Mouse (Mus musculus) C2C12 (cell line): ENCODE data around the gene H2afy. TPM values are rescaled to one million over a fixed set of nuclear protein-coding genes. Genes with fewer than 3 reads are reported as not detected.

Experiments
- H3K27me3 ChIP-seq: one replicate; pipeline ENCODE4 v1.6.1; 2011; ENCODE audit not compliant: control insufficient read depth, insufficient read depth, insufficient read length
- H3K36me3 ChIP-seq: one replicate; pipeline ENCODE4 v1.6.1; 2011; ENCODE audit not compliant: control insufficient read depth, insufficient read depth
- H3K4me3 ChIP-seq: one replicate; pipeline ENCODE4 v1.5.1; 2011; ENCODE audit warnings: mild to moderate bottlenecking, control low read depth; ENCODE audit not compliant: poor library complexity, insufficient read depth, severe bottlenecking
- H3K79me2 ChIP-seq: one replicate; pipeline ENCODE4 v1.6.1; 2011; ENCODE audit not compliant: control insufficient read depth, insufficient read depth
- H3K79me3 ChIP-seq: one replicate; pipeline ENCODE4 v1.6.1; 2011; ENCODE audit warnings: low read depth, control low read depth
- H3ac ChIP-seq: one replicate; pipeline ENCODE3; 2011; ENCODE audit warnings: low read depth; ENCODE audit not compliant: control insufficient read depth, insufficient read length
- CEBPB ChIP-seq: IDR thresholded peaks from one replicate; pipeline ENCODE4 v1.6.1; 2011; ENCODE audit warnings: low read depth, mild to moderate bottlenecking, control low read depth, moderate library complexity
- CTCF ChIP-seq: IDR thresholded peaks from one replicate; pipeline ENCODE4 v1.5.1; 2011; ENCODE audit not compliant: control insufficient read depth, insufficient read depth, insufficient read length
- FOSL1 ChIP-seq: IDR thresholded peaks from one replicate; pipeline ENCODE4 v1.8.0; 2011; ENCODE audit warnings: mild to moderate bottlenecking, low read length; ENCODE audit not compliant: poor library complexity, insufficient read depth, severe bottlenecking
- MAX ChIP-seq: IDR thresholded peaks from one replicate; pipeline ENCODE4 v1.6.1; 2011; ENCODE audit warnings: mild to moderate bottlenecking, control low read depth
- MYOD1 ChIP-seq: IDR thresholded peaks from one replicate; pipeline ENCODE4 v1.6.1; 2011; ENCODE audit warnings: low read depth; ENCODE audit not compliant: control insufficient read depth, insufficient read length
- MYOG ChIP-seq: IDR thresholded peaks from one replicate; pipeline ENCODE4 v1.6.1; 2011; ENCODE audit not compliant: control insufficient read depth, insufficient read length; ENCODE audit errors: extremely low read depth
- USF1 ChIP-seq: IDR thresholded peaks from one replicate; pipeline ENCODE4 v1.6.1; 2011; ENCODE audit warnings: low read depth, mild to moderate bottlenecking, control low read depth, moderate library complexity
- polyA plus RNA-seq: library from polyadenylated mRNA; unstranded; fragments of >200 nt; fragmentation: generic; extraction: Trizol; gene quantifications from one replicate; pipeline ENCODE4 v1.2.1, GENCODE M21; 2012; ENCODE audit warnings: missing spikeins

The H2afy gene
- polyA plus RNA-seq, 1 experiment: 94.5 TPM

DNA sequence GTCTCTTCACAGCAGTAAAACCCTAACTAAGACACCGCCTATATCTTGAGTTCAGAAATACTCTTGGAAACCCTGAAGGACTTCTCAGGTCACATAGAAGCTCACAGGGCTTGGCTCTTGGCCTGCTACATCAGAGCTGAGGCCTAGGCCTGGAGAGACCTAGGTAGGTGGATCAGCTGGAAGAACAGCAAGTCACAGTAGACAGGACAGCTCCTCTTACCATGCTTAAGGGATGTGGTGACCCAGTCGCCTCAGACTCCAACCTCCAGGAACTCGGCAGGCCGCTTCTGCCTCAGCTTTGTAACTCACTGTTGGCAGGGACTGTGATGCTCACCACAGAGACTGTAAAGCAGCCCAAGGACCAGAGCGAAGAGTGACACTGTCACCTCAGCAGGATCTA is 13.1 kb downstream of the H2afy start:
- peaks cover 20% of the 10 kb centered on the region for H3K79me3 ChIP-seq
- peaks cover 62% of the 10 kb centered on the region for H3K79me2 ChIP-seq
- H3K27me3 ChIP-seq: no peaks in the 10 kb centered on the region
- TF ChIP-seq CTCF (no peak), FOSL1 (no peak)
- H3K36me3 ChIP-seq: peaks cover 52% of the 10 kb centered on the region
- H3K4me3 ChIP-seq: no peak overlapping the region
- H3ac ChIP-seq: no peak overlapping the region

DNA sequence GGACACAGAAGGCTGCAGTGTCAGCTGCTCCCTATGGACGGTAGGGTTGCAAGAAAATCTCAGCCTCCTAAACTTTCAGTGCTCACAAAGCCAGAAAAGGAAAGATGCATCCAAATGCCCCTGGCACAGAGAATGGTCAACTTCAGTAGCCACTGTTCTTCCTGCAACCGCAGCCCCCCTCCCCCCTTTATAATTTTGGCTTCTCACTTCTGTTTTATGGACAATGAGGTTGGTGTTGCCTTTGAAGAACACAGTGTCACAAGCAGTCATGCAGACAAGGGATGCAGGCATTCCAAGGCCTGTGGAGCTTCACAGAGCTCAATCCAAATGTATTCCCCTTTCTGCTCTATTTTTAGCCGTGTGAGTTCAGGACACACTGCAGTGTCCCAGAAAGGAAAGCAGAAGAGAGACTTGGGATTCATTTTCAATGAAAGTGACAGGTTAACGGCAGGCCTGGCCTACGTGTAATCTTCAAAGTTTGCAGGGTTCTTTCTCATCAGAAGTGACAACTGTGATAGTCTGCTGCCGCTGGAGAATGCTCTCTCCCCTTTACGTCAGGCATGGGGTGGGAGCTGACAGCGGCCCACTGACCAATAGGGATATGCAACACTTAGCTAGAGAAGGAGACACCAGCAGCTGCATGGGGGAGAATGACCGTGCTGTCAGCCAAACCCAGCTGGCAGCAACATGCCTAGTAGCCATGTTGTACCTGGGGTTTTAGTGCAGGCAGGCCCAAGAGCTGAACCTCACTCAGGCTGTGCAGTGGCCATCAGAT is 18.0 kb downstream of the H2afy start:
- Histone ChIP-seq H3K4me3 (no peak overlapping the region), H3K79me2 (peaks cover 75% of the 10 kb centered on the region), H3ac (no peak overlapping the region), H3K36me3 (peaks cover 45% of the 10 kb centered on the region), H3K79me3 (peaks cover 22% of the 10 kb centered on the region), H3K27me3 (no peaks in the 10 kb centered on the region)
- TF ChIP-seq FOSL1: no peak
- TF ChIP-seq MYOD1: no peak
- no peak for TF ChIP-seq CTCF
- no peak for TF ChIP-seq CEBPB
- no peak for TF ChIP-seq USF1
- TF ChIP-seq MAX: no peak
- TF ChIP-seq MYOG: no peak

DNA sequence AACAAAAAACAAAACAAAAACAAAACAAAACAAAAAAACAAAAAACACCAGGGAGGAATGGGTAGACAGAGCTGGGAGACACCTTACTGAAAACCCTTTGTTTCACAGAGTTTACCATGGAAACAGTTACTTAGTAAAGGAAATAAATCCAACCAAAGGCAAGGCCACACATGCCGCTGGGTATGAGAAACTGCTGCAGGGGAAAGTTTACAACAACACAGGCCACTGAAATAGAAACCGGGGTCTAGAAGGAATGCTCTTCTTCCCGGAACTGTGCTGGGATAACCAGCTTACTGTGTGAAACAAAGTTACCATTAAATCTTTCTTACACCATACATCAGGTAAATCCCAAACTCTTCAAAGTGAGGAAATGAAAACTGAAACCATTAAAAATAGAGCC is 20.3 kb downstream of the H2afy start:
- no peaks in the 10 kb centered on the region for H3K27me3 ChIP-seq
- H3K79me3 ChIP-seq: peaks cover 20% of the 10 kb centered on the region
- peaks cover 96% of the 10 kb centered on the region for H3K79me2 ChIP-seq
- no peak overlapping the region for H3K4me3 ChIP-seq
- TF ChIP-seq USF1 (no peak), FOSL1 (no peak), CEBPB (no peak), MYOD1 (no peak), MYOG (no peak), CTCF (no peak), MAX (no peak)
- no peak overlapping the region for H3ac ChIP-seq
- H3K36me3 ChIP-seq: peaks cover 35% of the 10 kb centered on the region

DNA sequence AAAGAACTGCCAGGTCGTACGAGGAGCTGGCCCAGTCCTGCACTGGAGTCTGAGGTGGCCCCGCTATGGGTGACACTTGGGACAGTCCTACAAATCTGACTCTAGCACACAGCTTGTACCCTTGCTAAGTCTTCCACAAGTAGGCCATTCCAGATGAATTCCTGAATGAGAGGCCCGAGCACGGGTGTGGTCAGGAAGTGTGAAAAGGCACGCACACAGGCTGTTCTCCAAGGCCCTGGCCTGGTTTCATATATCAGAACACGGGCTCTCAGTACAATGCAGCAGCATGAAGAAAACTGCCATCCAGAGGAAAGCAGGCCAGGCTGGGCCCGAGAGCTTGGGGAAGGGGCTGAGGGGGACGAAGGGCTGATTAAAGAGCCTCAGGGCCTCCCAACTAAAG is 20.8 kb downstream of the H2afy start:
- Histone ChIP-seq H3K4me3 (no peak overlapping the region), H3K36me3 (peaks cover 37% of the 10 kb centered on the region)

DNA sequence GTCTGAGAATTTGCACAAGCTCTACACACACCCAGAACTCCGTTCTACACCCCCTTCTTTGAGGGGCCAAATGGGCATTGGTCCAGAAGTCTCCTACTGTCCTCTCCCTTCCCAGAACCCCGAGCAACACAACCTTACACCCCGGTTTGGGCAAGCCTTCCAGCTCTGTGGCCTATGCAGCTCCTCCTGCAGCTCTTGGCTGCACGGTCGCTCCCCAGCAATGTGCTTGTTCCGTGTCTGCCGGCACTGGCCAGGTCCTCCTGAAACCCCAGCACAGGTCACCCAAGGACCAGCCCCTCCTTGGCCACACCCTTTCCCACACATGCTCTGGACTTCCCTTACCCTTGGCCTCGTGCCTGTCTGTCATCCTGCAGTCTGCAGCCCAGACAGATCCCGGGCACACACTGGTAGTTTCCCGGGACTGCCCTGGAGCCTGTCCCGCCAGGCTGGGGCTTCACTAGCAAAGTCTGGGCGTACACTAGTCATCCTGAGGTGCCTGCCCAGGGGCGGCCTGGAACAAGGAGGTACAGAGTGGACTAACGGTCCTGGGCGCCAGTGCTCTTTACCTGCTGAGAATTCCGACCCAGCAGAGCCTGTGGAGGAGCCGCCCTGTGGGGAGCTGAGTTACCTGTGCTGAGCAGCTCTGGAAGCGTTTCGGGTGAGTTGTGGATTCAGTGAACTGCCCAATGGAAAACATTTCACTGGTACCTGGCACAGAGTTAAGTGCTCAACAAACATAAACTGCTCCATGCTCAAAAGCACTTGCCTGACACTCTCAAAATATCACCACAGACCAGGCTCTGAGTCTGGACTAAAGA is 22.5 kb downstream of the H2afy start:
- Histone ChIP-seq H3K4me3 (no peak overlapping the region), H3K36me3 (peaks cover 33% of the 10 kb centered on the region), H3K79me3 (peaks cover 20% of the 10 kb centered on the region), H3ac (no peak overlapping the region), H3K79me2 (peaks cover 95% of the 10 kb centered on the region), H3K27me3 (no peaks in the 10 kb centered on the region)
- TF ChIP-seq CEBPB (no peak), MYOG (no peak), MAX (no peak), CTCF (no peak), FOSL1 (no peak), MYOD1 (no peak), USF1 (no peak)

More for the DNA sequence above, 20.8 kb downstream of the H2afy start:
- no peak overlapping the region for H3ac ChIP-seq
- H3K27me3 ChIP-seq: no peaks in the 10 kb centered on the region
- H3K79me3 ChIP-seq: peaks cover 22% of the 10 kb centered on the region
- peaks cover 98% of the 10 kb centered on the region for H3K79me2 ChIP-seq
- TF ChIP-seq CTCF (no peak), CEBPB (no peak)

DNA sequence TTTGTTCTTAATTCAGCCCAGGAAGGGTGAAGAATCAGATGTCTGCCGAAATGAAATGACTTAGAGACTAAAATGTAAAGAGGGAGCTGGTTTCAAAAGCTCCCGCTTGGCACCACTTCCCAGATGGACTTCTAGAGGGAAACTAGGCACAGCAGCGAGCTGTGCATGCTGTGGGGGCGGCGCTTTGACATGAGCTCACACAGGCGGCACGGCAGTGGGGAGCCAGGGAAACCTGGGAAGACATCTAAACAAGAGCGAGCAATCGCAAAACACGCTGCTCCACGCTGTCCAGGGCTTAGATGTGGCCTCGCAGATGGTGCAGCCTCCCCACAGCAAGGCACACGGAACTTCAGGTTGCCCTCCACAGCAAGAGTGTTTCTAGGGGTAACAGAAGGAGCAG is 23.2 kb downstream of the H2afy start:
- Histone ChIP-seq H3K79me2 (peaks cover 94% of the 10 kb centered on the region), H3K79me3 (peaks cover 25% of the 10 kb centered on the region), H3K36me3 (peaks cover 38% of the 10 kb centered on the region), H3K4me3 (no peak overlapping the region), H3ac (no peak overlapping the region), H3K27me3 (no peaks in the 10 kb centered on the region)
- TF ChIP-seq MAX: no peak
- TF ChIP-seq USF1: no peak
- TF ChIP-seq MYOD1: no peak
